Mouse (Mus musculus) forebrain, embryonic 14.5 days (tissue): ENCODE measurements around the gene Thbs2. TPM values are rescaled to one million over a fixed set of nuclear protein-coding genes. Genes with fewer than 3 reads are reported as not detected.

ENCODE experiments used
- ATAC-seq: fragments of 200-750 bp; cut with Nextera tagmentation; 2 replicates; pipeline ENCODE4 v1.8.0; 2017; ENCODE audit warnings: mild to moderate bottlenecking, moderate library complexity
- DNase-seq: peaks from one replicate; pipeline ENCODE4 v3.0.0-alpha.2; 2015; ENCODE audit warnings: low spot score
- H3K27ac ChIP-seq: fragments of 300-500 bp; sonication (generic); 2 replicates; pipeline ENCODE4 v1.5.1; 2014; ENCODE audit warnings: low read depth, mild to moderate bottlenecking, control low read depth, low read length, moderate library complexity
- H3K27me3 ChIP-seq: fragments of 300-500 bp; sonication (generic); replicated peaks from 2 replicates; pipeline ENCODE4 v1.6.1; 2014; ENCODE audit warnings: low read length, control low read depth, mixed read lengths; ENCODE audit not compliant: control insufficient read depth, insufficient read depth
- H3K36me3 ChIP-seq: fragments of 300-500 bp; sonication (generic); 2 replicates; pipeline ENCODE4 v1.6.1; 2014; ENCODE audit warnings: low read length, control low read depth; ENCODE audit not compliant: control insufficient read depth, insufficient read depth
- H3K4me1 ChIP-seq: fragments of 300-500 bp; sonication (generic); 2 replicates; pipeline ENCODE4 v1.6.1; 2014; ENCODE audit warnings: antibody characterized with exemption, low read length, control low read depth; ENCODE audit not compliant: control insufficient read depth, insufficient read depth
- H3K4me2 ChIP-seq: fragments of 300-500 bp; sonication (generic); 2 replicates; pipeline ENCODE4 v1.6.1; 2014; ENCODE audit warnings: mild to moderate bottlenecking, control low read depth, low read length
- H3K4me3 ChIP-seq: fragments of 300-500 bp; sonication (generic); 2 replicates; pipeline ENCODE4 v1.5.1; 2014; ENCODE audit warnings: low read depth, low read length, control low read depth
- H3K9ac ChIP-seq: fragments of 300-500 bp; sonication (generic); 2 replicates; pipeline ENCODE4 v1.6.1; 2014; ENCODE audit warnings: mild to moderate bottlenecking, low read length, control low read depth, moderate library complexity
- H3K9me3 ChIP-seq: fragments of 300-500 bp; sonication (generic); replicated peaks from 2 replicates; pipeline ENCODE4 v1.6.1; 2016; ENCODE audit warnings: low read length, control low read depth, mixed read lengths; ENCODE audit not compliant: control insufficient read depth
- WGBS: fragments of 180-500 bp; shearing (Covaris S2); extraction: QIAGEN DNeasy Blood & Tissue Kit; methylation state at CpG from one replicate; pipeline ENCODE4 v1.1.7; 2014; 5-methylcytosine and 5-hydroxymethylcytosine counted together
- polyA plus RNA-seq: library from polyadenylated mRNA; unstranded; fragments of >200 nt; fragmentation: Nextera tagmentation; extraction: Ambion mirVana; gene quantifications from 2 replicates; pipeline ENCODE4 v1.2.1, GENCODE M21; 2014

The Thbs2 gene
- 1.4 and 2.0 TPM in 2 replicates for polyA plus RNA-seq

- WGBS: under 1% methylated on average over 14 of the region's 14 CpGs
- Histone ChIP-seq H3K27ac (no peak within 1 kb of the TSS), H3K27me3 (no peaks in the 10 kb centered on the region), H3K4me1 (peaks cover 10% of the 10 kb centered on the region; the same call in 1 of the 2 replicates), H3K36me3 (no peaks in the 10 kb centered on the region), H3K9ac (peak within 1 kb of the TSS; percentile 3; the same call in 1 of the 2 replicates), H3K9me3 (no peaks in the 10 kb centered on the region), H3K4me2 (peak within 1 kb of the TSS; percentile 31), H3K4me3 (no peak within 1 kb of the TSS)
- ATAC-seq (peak; percentile 72), DNase-seq (peak; percentile 5)
Measured at GRCm38 (mm10) chr17:14693994-14694374, at the start of gene Thbs2. TSS of gene Thbs2 (minus strand) at chr17:14694235.

GRCm38 (mm10) chr17:14735493-14736004 is 41.5 kb upstream of the Thbs2 start:
- Histone ChIP-seq H3K36me3 (no peaks in the 10 kb centered on the region), H3K27ac (no peak overlapping the region), H3K4me1 (no peaks in the 10 kb centered on the region), H3K9ac (no peak overlapping the region), H3K4me2 (no peak overlapping the region), H3K9me3 (no peaks in the 10 kb centered on the region), H3K4me3 (no peak overlapping the region), H3K27me3 (no peaks in the 10 kb centered on the region)
- DNase-seq (no peak), ATAC-seq (no peak)
- WGBS: 82% methylated on average over 6 of the region's 6 CpGs

- Histone ChIP-seq H3K4me2 (no peak overlapping the region), H3K9me3 (no peaks in the 10 kb centered on the region), H3K36me3 (no peaks in the 10 kb centered on the region), H3K9ac (no peak overlapping the region), H3K27ac (no peak overlapping the region), H3K4me1 (no peaks in the 10 kb centered on the region), H3K4me3 (no peak overlapping the region), H3K27me3 (no peaks in the 10 kb centered on the region)
- no peak for DNase-seq
- ATAC-seq: no peak
- 83% methylated on average over 4 of the region's 4 CpGs for WGBS
Measured at GRCm38 (mm10) chr17:14734380-14734779, 40.3 kb upstream of the Thbs2 start.

GRCm38 (mm10) chr17:14733941-14734340 is 39.9 kb upstream of the Thbs2 start:
- H3K4me3 ChIP-seq: no peak overlapping the region
- H3K9me3 ChIP-seq: no peaks in the 10 kb centered on the region
- H3K9ac ChIP-seq: no peak overlapping the region
- H3K4me1 ChIP-seq: no peaks in the 10 kb centered on the region
- H3K36me3 ChIP-seq: no peaks in the 10 kb centered on the region
- H3K27ac ChIP-seq: no peak overlapping the region
- DNase-seq (no peak), ATAC-seq (no peak)
- H3K4me2 ChIP-seq: no peak overlapping the region
- WGBS: 75% methylated on average over 10 of the region's 10 CpGs
- H3K27me3 ChIP-seq: no peaks in the 10 kb centered on the region

- H3K4me3 ChIP-seq: no peak overlapping the region
- no peak for ATAC-seq
- no peaks in the 10 kb centered on the region for H3K9me3 ChIP-seq
- H3K9ac ChIP-seq: no peak overlapping the region
- no peaks in the 10 kb centered on the region for H3K4me1 ChIP-seq
- no peaks in the 10 kb centered on the region for H3K27me3 ChIP-seq
- no peak overlapping the region for H3K4me2 ChIP-seq
- WGBS: 91% methylated on average over 1 of the region's 1 CpGs
- no peaks in the 10 kb centered on the region for H3K36me3 ChIP-seq
- no peak overlapping the region for H3K27ac ChIP-seq
- no peak for DNase-seq
Measured at GRCm38 (mm10) chr17:14733027-14733426, 39.0 kb upstream of the Thbs2 start.

- Histone ChIP-seq H3K4me2 (no peak overlapping the region), H3K36me3 (no peaks in the 10 kb centered on the region), H3K27ac (no peak overlapping the region), H3K27me3 (no peaks in the 10 kb centered on the region), H3K9ac (no peak overlapping the region), H3K4me3 (no peak overlapping the region), H3K4me1 (no peaks in the 10 kb centered on the region), H3K9me3 (no peaks in the 10 kb centered on the region)
- WGBS: 93% methylated on average over 5 of the region's 5 CpGs
- ATAC-seq (no peak), DNase-seq (no peak)
Measured at GRCm38 (mm10) chr17:14730629-14731028, 36.6 kb upstream of the Thbs2 start.

GRCm38 (mm10) chr17:14727481-14727880 is 33.4 kb upstream of the Thbs2 start:
- ATAC-seq (no peak), DNase-seq (no peak)
- no peaks in the 10 kb centered on the region for H3K4me1 ChIP-seq
- no peaks in the 10 kb centered on the region for H3K9me3 ChIP-seq
- no peak overlapping the region for H3K27ac ChIP-seq
- no peaks in the 10 kb centered on the region for H3K27me3 ChIP-seq
- H3K36me3 ChIP-seq: no peaks in the 10 kb centered on the region
- H3K9ac ChIP-seq: no peak overlapping the region
- H3K4me2 ChIP-seq: no peak overlapping the region
- WGBS: 42% methylated on average over 3 of the region's 3 CpGs
- H3K4me3 ChIP-seq: no peak overlapping the region

- no peaks in the 10 kb centered on the region for H3K4me1 ChIP-seq
- H3K9ac ChIP-seq: no peak overlapping the region
- H3K4me2 ChIP-seq: no peak overlapping the region
- ATAC-seq: no peak
- H3K4me3 ChIP-seq: no peak overlapping the region
- H3K27me3 ChIP-seq: no peaks in the 10 kb centered on the region
- DNase-seq: no peak
- no peaks in the 10 kb centered on the region for H3K36me3 ChIP-seq
- H3K9me3 ChIP-seq: no peaks in the 10 kb centered on the region
- WGBS: 71% methylated on average over 2 of the region's 2 CpGs
- H3K27ac ChIP-seq: no peak overlapping the region
Measured at GRCm38 (mm10) chr17:14724786-14725185, 30.8 kb upstream of the Thbs2 start.

GRCm38 (mm10) chr17:14721325-14721724 is 27.3 kb upstream of the Thbs2 start:
- Histone ChIP-seq H3K9me3 (no peaks in the 10 kb centered on the region), H3K4me2 (no peak overlapping the region), H3K4me1 (no peaks in the 10 kb centered on the region), H3K27me3 (no peaks in the 10 kb centered on the region), H3K9ac (no peak overlapping the region), H3K36me3 (no peaks in the 10 kb centered on the region), H3K4me3 (no peak overlapping the region), H3K27ac (no peak overlapping the region)
- ATAC-seq (no peak), DNase-seq (no peak)
- 91% methylated on average over 4 of the region's 4 CpGs for WGBS
